In the genomic region with DNA sequence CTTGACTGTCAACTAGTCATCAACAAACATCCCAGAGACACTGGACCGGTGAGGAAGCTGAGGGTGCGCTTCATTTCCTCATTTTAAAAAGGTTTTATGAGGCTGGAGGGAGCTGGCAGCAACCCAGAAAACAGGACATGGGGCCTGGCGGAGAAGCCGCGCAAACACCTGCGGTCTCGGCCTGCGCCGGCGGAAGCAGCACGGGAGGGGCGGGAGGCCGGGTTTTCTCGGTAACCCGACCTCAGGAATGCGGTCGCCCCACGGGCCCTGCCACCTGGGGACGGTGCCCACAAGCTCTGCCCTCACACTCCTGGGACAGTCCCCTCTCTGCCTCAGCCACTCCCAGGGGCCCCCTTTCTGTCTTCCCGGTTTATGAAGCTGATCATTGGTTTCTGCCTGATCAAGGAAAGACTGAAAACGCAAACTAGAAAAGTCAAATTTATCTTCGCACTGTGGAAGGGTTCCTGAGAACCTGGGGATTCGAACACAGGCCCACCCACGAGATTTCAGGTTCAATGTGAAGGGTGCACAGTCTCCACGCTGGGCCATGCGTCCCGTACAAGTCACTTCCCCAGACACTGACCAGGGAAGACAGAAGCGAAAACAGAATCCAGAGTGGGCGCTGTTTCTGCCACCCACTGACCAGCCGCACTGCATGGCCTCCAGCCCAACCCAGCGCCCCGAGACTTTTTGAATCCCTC, we compare ENCODE assay signal across 8 mouse cellular contexts. TPM values are rescaled to one million over a fixed set of nuclear protein-coding genes. Genes with fewer than 3 reads are reported as not detected.
DNase-seq lines count a peak whose midpoint lies in the region; ATAC-seq and TF ChIP-seq lines count a peak whose summit lies in the region.

No protein-coding gene starts in this region.

- no peak for ATAC-seq in embryonic facial prominence, embryonic 12.5 days (ENCODE audit: insufficient number of reproducible peaks, insufficient read depth, low FRiP score, low TSS enrichment)
- ATAC-seq in hematopoietic stem cell, adult 5-6 weeks (replicated peaks in 1 of 2; ENCODE audit: insufficient read depth in 1 of 2, low FRiP score in 2 of 2, low TSS enrichment in 1 of 2, low read depth in 1 of 2, poor library complexity in 2 of 2, severe bottlenecking in 2 of 2), result peak; percentile 20 to 22

- no peaks in the 10 kb centered on the region for H3K36me3 ChIP-seq in embryonic facial prominence, embryonic 12.5 days
- H3K36me3 ChIP-seq in liver, adult 2 months (ENCODE audit: control insufficient read depth, insufficient read depth, low read length), result no peaks in the 10 kb centered on the region

- H3K9ac ChIP-seq in embryonic facial prominence, embryonic 12.5 days, result no peak overlapping the region
- H3K9ac ChIP-seq in liver, adult 2 months (ENCODE audit: low read depth, low read length), result no peak overlapping the region

- peak overlapping the region; percentile 98 for H3K27ac ChIP-seq in embryonic facial prominence, embryonic 12.5 days
- H3K27ac ChIP-seq in liver, adult 2 months (replicated peaks; ENCODE audit: insufficient read depth, low read depth, low read length), result peak overlapping the region; percentile 28; the same call in 1 of the 2 replicates

- H3K4me1 ChIP-seq in embryonic facial prominence, embryonic 12.5 days, result peaks cover 49% of the 10 kb centered on the region
- peaks cover 16% of the 10 kb centered on the region for H3K4me1 ChIP-seq in liver, adult 2 months (ENCODE audit: control insufficient read depth, insufficient read depth, low read length)

- DNase-seq in ovary, postnatal 36 days (ENCODE audit: low spot score), result peak; percentile 57
- DNase-seq in ovary, adult 18-20 months (ENCODE audit: low spot score), result no peak
- no peak for DNase-seq in liver, adult 2 months (ENCODE audit: extremely low read depth, low read depth, low spot score)
- peak; percentile 73 for DNase-seq in skeletal muscle tissue, adult 2 months (ENCODE audit: low read depth, low spot score)
- no peak for DNase-seq in frontal cortex, postnatal 36 days (ENCODE audit: low spot score in 2 of 2)
- no peak for DNase-seq in layer of hippocampus, adult 8-10 months (ENCODE audit: low spot score in 2 of 2)

- no peaks in the 10 kb centered on the region for H3K27me3 ChIP-seq in embryonic facial prominence, embryonic 12.5 days
- H3K27me3 ChIP-seq in liver, adult 2 months (ENCODE audit: control insufficient read depth, insufficient read depth, low read length), result no peaks in the 10 kb centered on the region

- peaks cover 9% of the 10 kb centered on the region; the same call in 1 of the 2 replicates for H3K79me2 ChIP-seq in liver, adult 2 months (ENCODE audit: control insufficient read depth, insufficient read depth, low read length)

- TF ChIP-seq POLR2A in liver, adult 2 months (IDR thresholded peaks at IDR 0.05; ENCODE audit: extremely low read depth, insufficient read depth, low read length), result no peak

- H3K9me3 ChIP-seq in embryonic facial prominence, embryonic 12.5 days, result no peaks in the 10 kb centered on the region

- no peak overlapping the region for H3K4me3 ChIP-seq in embryonic facial prominence, embryonic 12.5 days
- H3K4me3 ChIP-seq in liver, adult 2 months (ENCODE audit: insufficient read depth, low read depth, low read length), result no peak overlapping the region

- no peak for TF ChIP-seq CTCF in liver, adult 2 months (IDR thresholded peaks at IDR 0.05; ENCODE audit: low read depth, low read length)

- peak overlapping the region; percentile 25; the same call in 1 of the 2 replicates for H3K4me2 ChIP-seq in embryonic facial prominence, embryonic 12.5 days (replicated peaks)

- 26% methylated on average over 32 of the region's 32 CpGs for WGBS in embryonic facial prominence, embryonic 12.5 days
- WGBS in liver, adult 2 months, result 66% methylated on average over 32 of the region's 32 CpGs

RNA-seq across cellular contexts. Expression of a gene that starts 3.3 kb away (rescaled TPM):
- 142 and 150 TPM in 2 replicates for polyA plus RNA-seq in embryonic facial prominence, embryonic 12.5 days (2016; fragmentation: Nextera tagmentation; extraction: Ambion mirVana)
- total RNA-seq in hematopoietic stem cell, adult 5-6 weeks (2017), result 83.4 and 89.4 TPM in 2 replicates
- total RNA-seq in liver, adult 2 months (2014; rRNA removed), result 26.6 and 36.6 TPM in 2 replicates
- polyA plus RNA-seq in liver, adult 2 months (2012; rRNA removed), result 111 and 120 TPM in 2 replicates
- 100 to 1,000 TPM; 149 to 190 (median 160) TPM for total RNA-seq in layer of hippocampus, adult 8-10 months (2022)

RNA-seq across cellular contexts. Expression of a gene that starts 7.8 kb away (rescaled TPM):
- polyA plus RNA-seq in embryonic facial prominence, embryonic 12.5 days (2016; fragmentation: Nextera tagmentation; extraction: Ambion mirVana), result not detected in 2 replicates
- 0.25 and 0.44 TPM in 2 replicates for total RNA-seq in hematopoietic stem cell, adult 5-6 weeks (2017)
- total RNA-seq in liver, adult 2 months (2014; rRNA removed), result not detected in 2 replicates
- not detected in 2 replicates for polyA plus RNA-seq in liver, adult 2 months (2012; rRNA removed)
- total RNA-seq in layer of hippocampus, adult 8-10 months (2022), result under 1 TPM in 2 of 4 experiments, not detected in 2; 0.14 to 0.16 TPM

RNA-seq across cellular contexts. Expression of a gene that starts 22.4 kb away (rescaled TPM):
- 303 and 326 TPM in 2 replicates for polyA plus RNA-seq in embryonic facial prominence, embryonic 12.5 days (2016; fragmentation: Nextera tagmentation; extraction: Ambion mirVana)
- total RNA-seq in hematopoietic stem cell, adult 5-6 weeks (2017), result 156 and 163 TPM in 2 replicates
- 30.8 and 35.4 TPM in 2 replicates for total RNA-seq in liver, adult 2 months (2014; rRNA removed)
- polyA plus RNA-seq in liver, adult 2 months (2012; rRNA removed), result 35.4 and 51.8 TPM in 2 replicates
- 10 to 100 TPM; 57.1 to 66.2 (median 64.1) TPM for total RNA-seq in layer of hippocampus, adult 8-10 months (2022)

RNA-seq across cellular contexts. Expression of a gene that starts 22.9 kb away (rescaled TPM):
- polyA plus RNA-seq in embryonic facial prominence, embryonic 12.5 days (2016; fragmentation: Nextera tagmentation; extraction: Ambion mirVana), result not detected in 2 replicates
- not detected in 2 replicates for total RNA-seq in hematopoietic stem cell, adult 5-6 weeks (2017)
- 0.28 and 0.54 TPM in 2 replicates for total RNA-seq in liver, adult 2 months (2014; rRNA removed)
- 0.11 and 1.0 TPM in 2 replicates for polyA plus RNA-seq in liver, adult 2 months (2012; rRNA removed)
- total RNA-seq in layer of hippocampus, adult 8-10 months (2022), result not detected

RNA-seq across cellular contexts. Expression of a gene that starts 28.1 kb away (rescaled TPM):
- polyA plus RNA-seq in embryonic facial prominence, embryonic 12.5 days (2016; fragmentation: Nextera tagmentation; extraction: Ambion mirVana), result 0.17 and 0.29 TPM in 2 replicates
- 0.56 and 1.0 TPM in 2 replicates for total RNA-seq in hematopoietic stem cell, adult 5-6 weeks (2017)
- total RNA-seq in liver, adult 2 months (2014; rRNA removed), result 10.6 and 16.3 TPM in 2 replicates
- polyA plus RNA-seq in liver, adult 2 months (2012; rRNA removed), result 26.5 and 28.0 TPM in 2 replicates
- total RNA-seq in layer of hippocampus, adult 8-10 months (2022), result 1 to 10 TPM; 1.1 to 2.9 (median 1.5) TPM

Comparison
In these comparisons a context has a peak if more than half of its experiments do, and no peak if none do; other contexts are left out.
1. DNase-seq: peak in ovary, postnatal 36 days (single experiment) and skeletal muscle tissue, adult 2 months (single experiment); none in ovary, adult 18-20 months (single experiment), liver, adult 2 months (single experiment), frontal cortex, postnatal 36 days (0 of 2) and layer of hippocampus, adult 8-10 months (0 of 2).